Mouse (Mus musculus): ENCODE results near the gene Plekha5. TPM values are rescaled to one million over a fixed set of nuclear protein-coding genes. Genes with fewer than 3 reads are reported as not detected.

Gene Plekha5
- 62.1 and 73.6 TPM in 2 replicates for polyA plus RNA-seq (2014; fragmentation: Nextera tagmentation; extraction: Ambion mirVana)

DNA sequence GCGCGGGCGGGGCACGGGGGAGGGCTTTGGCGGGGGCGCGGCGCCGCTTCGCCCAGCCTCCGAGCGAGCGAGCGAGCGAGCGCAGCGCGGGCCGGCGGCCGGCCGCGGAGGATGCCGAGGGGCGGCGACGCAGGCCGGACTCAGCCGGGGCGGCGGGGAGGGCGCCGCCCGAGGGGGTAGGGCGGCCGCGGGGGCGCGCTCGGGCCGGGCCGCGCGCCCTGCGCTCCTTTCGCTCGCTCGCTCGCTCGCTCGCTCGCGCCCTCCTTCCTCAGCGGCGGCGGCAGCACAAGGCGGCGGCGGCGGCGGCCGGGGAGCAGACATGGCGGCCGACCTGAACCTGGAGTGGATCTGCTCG is at the start of gene Plekha5:
Gene Plekha5, plus strand, starts transcription at position 209 of the 355 bp plus-strand sequence.
- Histone ChIP-seq H3K9ac (ENCODE audit: low read length) (peak within 1 kb of the TSS; percentile 99), H3K4me1 (replicated peaks; ENCODE audit: control insufficient read depth, insufficient read depth, low read length) (peaks cover 13% of the 10 kb centered on the region), H3K27ac (ENCODE audit: low read depth) (peak within 1 kb of the TSS; percentile 95), H3K27me3 (replicated peaks; ENCODE audit: control insufficient read depth, insufficient read depth, low read length) (no peaks in the 10 kb centered on the region), H3K4me2 (ENCODE audit: low read length) (peak within 1 kb of the TSS; percentile 76), H3K9me3 (ENCODE audit: control insufficient read depth, low read length) (no peaks in the 10 kb centered on the region), H3K4me3 (ENCODE audit: low read depth, low read length) (peak within 1 kb of the TSS; percentile 87), H3K36me3 (ENCODE audit: control insufficient read depth, insufficient read depth, low read length) (peaks cover 21% of the 10 kb centered on the region)
- DNase-seq (ENCODE audit: low spot score), result peak; percentile 84
- ATAC-seq (replicated peaks; ENCODE audit: low FRiP score, low TSS enrichment, low read depth), result peak; percentile 89
- WGBS, result under 1% methylated on average over 36 of the region's 65 CpGs

DNA sequence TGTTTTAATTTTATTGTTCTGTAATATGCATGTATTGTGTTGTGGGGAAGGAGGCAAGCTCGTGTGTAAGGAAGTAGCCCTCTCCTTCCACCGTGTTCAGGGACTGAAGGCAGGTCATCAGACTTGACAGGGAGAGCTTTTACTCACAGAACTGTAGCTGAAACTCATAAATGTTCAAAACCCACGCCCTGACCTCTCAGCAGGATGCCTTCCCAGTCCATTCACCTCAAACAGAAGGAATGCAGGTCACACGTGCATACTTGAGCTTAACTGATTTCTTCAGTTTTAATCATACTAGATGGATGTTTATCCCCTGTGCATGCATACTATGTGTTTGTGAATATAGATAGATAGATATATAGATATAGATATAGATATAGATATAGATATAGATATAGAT is 48.2 kb upstream of the Plekha5 start:
- Histone ChIP-seq H3K27me3 (replicated peaks; ENCODE audit: control insufficient read depth, insufficient read depth, low read length) (no peaks in the 10 kb centered on the region), H3K4me3 (ENCODE audit: low read depth, low read length) (no peak overlapping the region), H3K4me1 (replicated peaks; ENCODE audit: control insufficient read depth, insufficient read depth, low read length) (no peaks in the 10 kb centered on the region), H3K36me3 (ENCODE audit: control insufficient read depth, insufficient read depth, low read length) (no peaks in the 10 kb centered on the region), H3K9ac (ENCODE audit: low read length) (no peak overlapping the region), H3K4me2 (ENCODE audit: low read length) (no peak overlapping the region), H3K9me3 (ENCODE audit: control insufficient read depth, low read length) (0 out of 2 replicates have a peak, but pooled peaks cover 3% of the 10 kb centered on the region), H3K27ac (ENCODE audit: low read depth) (no peak overlapping the region)
- no peak for DNase-seq (ENCODE audit: low spot score)
- ATAC-seq (replicated peaks; ENCODE audit: low FRiP score, low TSS enrichment, low read depth), result no peak
- WGBS, result 60% methylated on average over 4 of the region's 4 CpGs

GRCm38 (mm10) chr6:140380588-140380987 is 43.3 kb upstream of the Plekha5 start:
- H3K4me3 ChIP-seq (ENCODE audit: low read depth, low read length), result no peak overlapping the region
- H3K27ac ChIP-seq (ENCODE audit: low read depth), result no peak overlapping the region
- ATAC-seq (replicated peaks; ENCODE audit: low FRiP score, low TSS enrichment, low read depth), result no peak
- no peak overlapping the region for H3K9ac ChIP-seq (ENCODE audit: low read length)
- no peaks in the 10 kb centered on the region for H3K4me1 ChIP-seq (replicated peaks; ENCODE audit: control insufficient read depth, insufficient read depth, low read length)
- H3K4me2 ChIP-seq (ENCODE audit: low read length), result no peak overlapping the region
- no peaks in the 10 kb centered on the region for H3K36me3 ChIP-seq (ENCODE audit: control insufficient read depth, insufficient read depth, low read length)
- WGBS, result 61% methylated on average over 2 of the region's 2 CpGs
- no peaks in the 10 kb centered on the region for H3K27me3 ChIP-seq (replicated peaks; ENCODE audit: control insufficient read depth, insufficient read depth, low read length)
- H3K9me3 ChIP-seq (ENCODE audit: control insufficient read depth, low read length), result no peaks in the 10 kb centered on the region
- no peak for DNase-seq (ENCODE audit: low spot score)

DNA sequence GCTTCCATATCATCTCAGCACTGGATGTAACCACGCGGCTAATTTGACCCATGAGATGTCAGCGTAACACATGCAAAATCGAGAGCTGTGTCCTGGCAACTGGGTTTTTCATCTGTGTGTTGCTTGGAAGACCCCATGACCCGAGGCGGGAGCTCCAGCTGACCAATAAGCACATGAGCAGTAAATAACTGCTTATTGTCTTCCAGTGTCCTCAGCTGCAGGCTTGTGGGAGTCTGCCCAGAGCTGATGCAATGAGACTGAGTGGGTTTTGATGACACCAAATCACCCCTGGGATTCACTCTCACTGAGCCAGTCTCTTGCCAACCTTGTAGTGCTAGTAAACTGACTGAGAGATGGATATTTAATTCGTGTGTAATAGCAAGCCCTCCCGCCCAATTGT is 42.7 kb upstream of the Plekha5 start:
- WGBS, result 77% methylated on average over 8 of the region's 8 CpGs
- ATAC-seq (replicated peaks; ENCODE audit: low FRiP score, low TSS enrichment, low read depth), result no peak
- H3K9ac ChIP-seq (ENCODE audit: low read length), result no peak overlapping the region

DNA sequence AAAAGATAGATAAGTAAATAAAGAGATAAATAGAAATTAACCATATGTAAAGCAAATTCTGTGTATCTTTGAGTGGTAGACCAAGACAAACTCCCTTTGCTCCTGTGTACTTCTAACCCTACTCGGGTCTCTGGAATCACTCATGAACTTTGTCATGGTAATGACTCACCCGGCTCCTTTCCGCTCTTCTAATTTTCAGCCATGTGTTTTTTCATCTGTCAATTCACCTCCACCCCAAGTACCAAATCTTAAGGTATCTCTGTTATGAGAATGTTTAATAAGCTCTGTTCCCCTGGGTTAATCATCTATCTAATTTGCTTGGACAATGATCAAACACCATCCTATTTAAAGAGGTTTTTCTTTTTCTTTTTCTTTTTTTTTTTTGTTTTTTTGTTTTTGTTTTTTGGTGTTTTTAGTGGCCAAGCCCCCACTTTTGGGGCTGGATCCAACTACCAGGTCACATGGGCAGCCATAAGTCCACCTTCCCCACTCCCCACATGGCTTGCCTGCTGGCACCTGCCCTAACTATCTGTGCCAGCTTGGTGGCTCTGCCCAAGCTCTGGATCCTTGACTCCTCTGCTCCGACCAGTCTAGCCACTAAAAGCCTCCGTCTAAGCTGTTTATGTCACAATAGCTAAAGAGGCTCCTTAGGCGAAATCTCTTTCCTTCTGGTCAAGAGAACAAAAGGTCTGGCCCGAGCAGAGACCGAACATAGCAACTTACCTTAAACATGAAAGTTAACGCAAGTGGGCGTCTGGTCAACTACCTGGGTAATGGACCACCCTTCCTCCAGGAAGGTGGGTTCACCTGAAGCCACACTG is 40.1 kb upstream of the Plekha5 start:
- DNase-seq (ENCODE audit: low spot score) (no peak), ATAC-seq (replicated peaks; ENCODE audit: low FRiP score, low TSS enrichment, low read depth) (no peak)
- H3K4me2 ChIP-seq (ENCODE audit: low read length), result no peak overlapping the region
- no peaks in the 10 kb centered on the region for H3K36me3 ChIP-seq (ENCODE audit: control insufficient read depth, insufficient read depth, low read length)
- WGBS, result 82% methylated on average over 10 of the region's 10 CpGs
- H3K27me3 ChIP-seq (replicated peaks; ENCODE audit: control insufficient read depth, insufficient read depth, low read length), result no peaks in the 10 kb centered on the region
- H3K27ac ChIP-seq (ENCODE audit: low read depth), result no peak overlapping the region
- H3K4me3 ChIP-seq (ENCODE audit: low read depth, low read length), result no peak overlapping the region
- no peaks in the 10 kb centered on the region for H3K9me3 ChIP-seq (ENCODE audit: control insufficient read depth, low read length)
- no peaks in the 10 kb centered on the region for H3K4me1 ChIP-seq (replicated peaks; ENCODE audit: control insufficient read depth, insufficient read depth, low read length)
- no peak overlapping the region for H3K9ac ChIP-seq (ENCODE audit: low read length)

More for the DNA sequence above, 42.7 kb upstream of the Plekha5 start:
- Histone ChIP-seq H3K4me2 (ENCODE audit: low read length) (no peak overlapping the region), H3K27ac (ENCODE audit: low read depth) (no peak overlapping the region), H3K4me3 (ENCODE audit: low read depth, low read length) (no peak overlapping the region), H3K27me3 (replicated peaks; ENCODE audit: control insufficient read depth, insufficient read depth, low read length) (no peaks in the 10 kb centered on the region), H3K4me1 (replicated peaks; ENCODE audit: control insufficient read depth, insufficient read depth, low read length) (no peaks in the 10 kb centered on the region), H3K9me3 (ENCODE audit: control insufficient read depth, low read length) (no peaks in the 10 kb centered on the region), H3K36me3 (ENCODE audit: control insufficient read depth, insufficient read depth, low read length) (no peaks in the 10 kb centered on the region)
- no peak for DNase-seq (ENCODE audit: low spot score)

GRCm38 (mm10) chr6:140396687-140397086 is 27.2 kb upstream of the Plekha5 start:
- Histone ChIP-seq H3K4me3 (ENCODE audit: low read depth, low read length) (no peak overlapping the region), H3K9ac (ENCODE audit: low read length) (no peak overlapping the region), H3K4me1 (replicated peaks; ENCODE audit: control insufficient read depth, insufficient read depth, low read length) (no peaks in the 10 kb centered on the region), H3K27me3 (replicated peaks; ENCODE audit: control insufficient read depth, insufficient read depth, low read length) (no peaks in the 10 kb centered on the region), H3K9me3 (ENCODE audit: control insufficient read depth, low read length) (no peaks in the 10 kb centered on the region), H3K4me2 (ENCODE audit: low read length) (no peak overlapping the region), H3K27ac (ENCODE audit: low read depth) (no peak overlapping the region), H3K36me3 (ENCODE audit: control insufficient read depth, insufficient read depth, low read length) (no peaks in the 10 kb centered on the region)
- 97% methylated on average over 7 of the region's 7 CpGs for WGBS
- DNase-seq (ENCODE audit: low spot score) (no peak), ATAC-seq (replicated peaks; ENCODE audit: low FRiP score, low TSS enrichment, low read depth) (no peak)

GRCm38 (mm10) chr6:140402766-140403310 is 21.0 kb upstream of the Plekha5 start:
- H3K9me3 ChIP-seq (ENCODE audit: control insufficient read depth, low read length), result no peaks in the 10 kb centered on the region
- no peaks in the 10 kb centered on the region for H3K27me3 ChIP-seq (replicated peaks; ENCODE audit: control insufficient read depth, insufficient read depth, low read length)
- H3K4me1 ChIP-seq (replicated peaks; ENCODE audit: control insufficient read depth, insufficient read depth, low read length), result no peaks in the 10 kb centered on the region
- H3K27ac ChIP-seq (ENCODE audit: low read depth), result no peak overlapping the region
- ATAC-seq (replicated peaks; ENCODE audit: low FRiP score, low TSS enrichment, low read depth), result peak; percentile 73
- H3K4me3 ChIP-seq (ENCODE audit: low read depth, low read length), result no peak overlapping the region
- H3K36me3 ChIP-seq (ENCODE audit: control insufficient read depth, insufficient read depth, low read length), result no peaks in the 10 kb centered on the region
- no peak for DNase-seq (ENCODE audit: low spot score)
- no peak overlapping the region for H3K9ac ChIP-seq (ENCODE audit: low read length)
- WGBS, result 45% methylated on average over 13 of the region's 13 CpGs
- H3K4me2 ChIP-seq (ENCODE audit: low read length), result no peak overlapping the region

DNA sequence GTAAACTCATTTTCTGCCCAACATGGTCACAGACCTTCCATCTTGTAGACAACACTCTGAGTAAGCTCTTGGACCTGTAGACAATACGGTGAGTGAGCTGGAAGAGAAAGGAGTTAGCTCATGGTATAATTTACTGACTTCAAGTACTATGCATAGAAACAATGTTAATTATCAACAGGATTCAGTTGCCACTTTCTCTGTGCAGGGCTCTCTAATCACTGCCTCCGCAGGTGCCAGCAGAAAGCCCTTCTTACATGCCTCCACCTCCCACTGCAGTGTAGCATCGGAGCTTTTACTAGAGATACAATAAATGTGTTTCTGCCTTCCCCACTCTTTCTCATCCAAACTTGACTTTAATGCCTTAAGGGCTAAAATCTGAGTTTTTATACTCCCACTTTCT is 11.9 kb upstream of the Plekha5 start:
- Histone ChIP-seq H3K4me3 (ENCODE audit: low read depth, low read length) (no peak overlapping the region), H3K4me2 (ENCODE audit: low read length) (no peak overlapping the region), H3K27me3 (replicated peaks; ENCODE audit: control insufficient read depth, insufficient read depth, low read length) (no peaks in the 10 kb centered on the region), H3K27ac (ENCODE audit: low read depth) (no peak overlapping the region), H3K9ac (ENCODE audit: low read length) (no peak overlapping the region), H3K36me3 (ENCODE audit: control insufficient read depth, insufficient read depth, low read length) (no peaks in the 10 kb centered on the region), H3K4me1 (replicated peaks; ENCODE audit: control insufficient read depth, insufficient read depth, low read length) (no peaks in the 10 kb centered on the region), H3K9me3 (ENCODE audit: control insufficient read depth, low read length) (0 out of 2 replicates have a peak, but pooled peaks cover 3% of the 10 kb centered on the region)
- DNase-seq (ENCODE audit: low spot score) (no peak), ATAC-seq (replicated peaks; ENCODE audit: low FRiP score, low TSS enrichment, low read depth) (no peak)
- 88% methylated on average over 3 of the region's 3 CpGs for whole genome bisulfite sequencing

All from intestine, embryonic 14.5 days (tissue).